Mouse (Mus musculus): Measurements from ENCODE around the gene St13. TPM values are rescaled to one million over a fixed set of nuclear protein-coding genes. Genes with fewer than 3 reads are reported as not detected.

St13 gene
- total RNA-seq, 2 experiments from 2014 or later = 86.8 to 114 TPM

DNA sequence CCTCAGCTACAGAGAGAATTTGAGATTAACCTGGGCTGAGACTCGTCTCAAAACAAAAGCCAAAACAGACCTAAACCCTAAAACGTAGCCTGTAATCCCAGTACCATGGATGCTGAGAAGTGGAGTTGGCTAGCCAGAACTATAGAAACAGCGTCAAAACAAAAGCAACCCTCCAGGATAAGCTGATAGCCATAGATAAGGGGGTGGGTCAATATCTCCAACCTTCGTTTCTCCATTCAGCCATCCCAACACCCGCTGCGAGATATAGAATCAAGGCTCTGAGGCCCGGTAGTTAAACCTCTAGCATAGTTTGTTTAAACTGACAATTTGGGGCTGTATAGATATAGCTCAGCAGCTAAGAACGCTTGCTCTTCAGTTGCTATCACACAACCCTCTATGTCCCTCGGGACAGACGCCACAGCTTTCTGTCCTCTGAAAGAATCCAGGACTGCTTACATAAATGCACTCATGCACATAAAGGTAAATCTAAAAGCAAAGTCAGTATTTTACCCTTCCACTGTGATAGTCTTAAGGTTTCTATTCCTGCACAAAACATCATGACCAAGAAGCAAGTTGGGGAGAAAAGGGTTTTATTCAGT, 38.4 kb downstream of the St13 start:
- no peak for DNase-seq
- TF ChIP-seq CTCF (IDR thresholded peaks at IDR 0.05) = no peak
- H3K4me3 ChIP-seq = peak overlapping the region; percentile 87
- H3K27ac ChIP-seq = peak overlapping the region; percentile 86
- intact Hi-C loops (cut with DNase I) = loop anchor here (5.0 kb wide), 1 partner anchor 36 kb away; no protein-coding TSS in a partner anchor

GRCm38 (mm10) chr15:81361022-81361404, 38.9 kb downstream of the St13 start:
- peak overlapping the region; percentile 86 for H3K27ac ChIP-seq
- no peak for TF ChIP-seq CTCF (IDR thresholded peaks at IDR 0.05)
- DNase-seq = no peak
- peak overlapping the region; percentile 87 for H3K4me3 ChIP-seq
- intact Hi-C loops (cut with DNase I) = loop anchor here (5.0 kb wide), 1 partner anchor 36 kb away; no protein-coding TSS in a partner anchor

DNA sequence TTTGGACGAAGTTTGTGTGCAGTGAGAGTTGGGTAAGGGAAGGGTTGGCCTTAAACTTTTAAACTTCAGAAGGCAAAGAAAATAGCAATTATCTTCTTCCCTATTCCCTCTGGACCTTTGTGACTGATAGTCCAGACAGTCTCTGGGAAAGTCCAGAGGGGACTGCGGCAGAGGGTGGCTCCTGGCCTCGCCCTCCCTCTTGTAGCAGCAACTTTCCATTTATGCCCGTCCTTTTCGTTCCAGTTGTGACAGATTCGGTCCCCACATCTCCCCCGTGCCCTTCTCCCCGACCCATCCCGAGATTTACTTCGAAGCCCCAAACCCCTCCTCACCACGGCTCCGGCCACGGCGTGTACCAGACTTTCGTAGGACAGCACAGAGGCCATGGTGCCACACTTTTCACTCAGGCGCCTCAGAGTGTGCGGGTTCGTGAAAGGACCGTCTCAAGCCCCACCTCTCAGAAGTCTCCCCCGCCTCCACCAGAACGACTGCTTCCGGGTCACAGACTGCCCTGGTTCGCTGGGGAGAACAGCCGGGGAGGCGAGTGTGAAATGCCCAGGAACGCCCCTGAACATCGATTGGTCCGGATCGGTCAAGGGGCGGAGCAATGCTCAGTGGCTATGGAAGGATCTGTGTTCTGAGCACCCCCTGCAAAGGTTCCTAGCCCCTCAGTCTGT, 39.4 kb downstream of the St13 start, which contains the start of gene Slc25a17:
Gene Slc25a17, minus strand, starts transcription at position 468 of the 677 bp plus-strand sequence.
- intact Hi-C loops (cut with DNase I) = loop anchor here (5.0 kb wide), 1 partner anchor 37 kb away; no protein-coding TSS in a partner anchor
- peak within 1 kb of the TSS; percentile 86 for H3K27ac ChIP-seq
- DNase-seq = peak; percentile 97
- peak within 1 kb of the TSS; percentile 87 for H3K4me3 ChIP-seq
- no peak for TF ChIP-seq CTCF (IDR thresholded peaks at IDR 0.05)

GRCm38 (mm10) chr15:81359421-81359820, 40.5 kb downstream of the St13 start:
- Histone ChIP-seq H3K4me3 (peak overlapping the region; percentile 87), H3K27ac (peak overlapping the region; percentile 86)
- TF ChIP-seq CTCF (IDR thresholded peaks at IDR 0.05) = no peak
- intact Hi-C loops (cut with DNase I) = no loop called here
- DNase-seq = no peak

- peak overlapping the region; percentile 87 for H3K4me3 ChIP-seq
- intact Hi-C loops (cut with DNase I) = no loop called here
- TF ChIP-seq CTCF (IDR thresholded peaks at IDR 0.05) = no peak
- DNase-seq = no peak
- peak overlapping the region; percentile 86 for H3K27ac ChIP-seq
Observed at GRCm38 (mm10) chr15:81358943-81359342, 40.9 kb downstream of the St13 start.

- TF ChIP-seq CTCF (IDR thresholded peaks at IDR 0.05) = no peak
- Histone ChIP-seq H3K27ac (no peak overlapping the region), H3K4me3 (no peak overlapping the region)
- intact Hi-C loops (cut with DNase I) = no loop called here
- no peak for DNase-seq
Observed at GRCm38 (mm10) chr15:81356946-81357345, 42.9 kb downstream of the St13 start.

DNA sequence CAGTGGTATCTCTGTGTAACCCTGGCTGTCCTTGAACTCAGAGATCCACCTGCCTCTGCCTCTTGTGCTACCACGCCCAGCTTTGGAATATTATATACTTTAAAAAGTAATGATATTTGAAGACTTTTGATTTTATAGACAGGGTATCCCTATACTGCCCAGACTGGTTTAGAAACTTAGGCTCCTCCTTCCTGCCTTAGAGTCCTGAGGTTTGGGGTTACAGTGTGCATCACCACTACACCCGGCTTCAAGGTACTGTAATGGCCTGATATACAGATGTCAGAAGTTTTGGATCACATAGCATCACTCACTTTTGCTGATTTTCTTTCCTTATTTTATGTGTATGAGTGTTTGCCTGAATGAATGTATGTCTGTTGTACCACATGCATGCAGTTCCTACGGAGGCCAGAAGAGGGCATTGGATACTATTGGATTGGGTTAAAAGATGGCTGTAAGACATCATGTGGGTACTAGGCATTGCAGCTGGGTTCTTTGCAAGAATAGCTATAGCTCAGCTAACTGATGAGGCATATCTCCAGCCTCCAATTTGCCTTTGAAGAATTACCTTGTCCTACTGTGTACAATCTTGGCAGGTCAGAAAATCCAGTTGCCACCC, 44.6 kb downstream of the St13 start:
- peak; percentile 67 for TF ChIP-seq CTCF (IDR thresholded peaks at IDR 0.05)
- no peak overlapping the region for H3K27ac ChIP-seq
- DNase-seq = peak; percentile 34
- H3K4me3 ChIP-seq = no peak overlapping the region
- intact Hi-C loops (cut with DNase I) = no loop called here

- H3K27ac ChIP-seq = no peak overlapping the region
- no peak overlapping the region for H3K4me3 ChIP-seq
- DNase-seq = peak; percentile 24
- intact Hi-C loops (cut with DNase I) = loop anchor here (5.0 kb wide), 1 partner anchor 115 kb away; the partner anchor contains the start of gene Mchr1
- peak; percentile 49 for TF ChIP-seq CTCF (IDR thresholded peaks at IDR 0.05)
Observed at GRCm38 (mm10) chr15:81352638-81353037, 47.2 kb downstream of the St13 start.

DNA sequence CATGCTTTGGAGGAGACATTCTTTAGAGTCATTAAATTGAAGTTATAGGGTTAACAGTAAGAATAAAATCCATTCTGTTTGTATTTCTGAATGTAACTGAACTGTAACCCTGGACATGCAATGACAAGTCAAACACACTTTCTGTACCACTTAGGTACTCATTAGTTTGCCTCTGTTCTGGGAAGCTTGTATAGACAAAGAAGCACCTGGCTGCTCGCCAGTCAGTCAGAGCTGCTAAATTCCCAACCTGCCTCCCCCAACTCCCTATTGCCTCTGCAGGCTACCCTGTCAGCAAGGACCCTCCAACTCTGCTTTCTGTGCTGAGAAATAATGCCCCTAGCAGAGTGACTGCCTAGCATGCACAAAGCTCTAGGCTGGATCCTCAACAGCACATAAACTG, 49.5 kb downstream of the St13 start:
- TF ChIP-seq CTCF (IDR thresholded peaks at IDR 0.05) = no peak
- no peak for DNase-seq
- no peak overlapping the region for H3K4me3 ChIP-seq
- H3K27ac ChIP-seq = no peak overlapping the region
- intact Hi-C loops (cut with DNase I) = loop anchor here (5.0 kb wide), 1 partner anchor 113 kb away; the partner anchor contains the start of gene Mchr1

- no peak for TF ChIP-seq CTCF (IDR thresholded peaks at IDR 0.05)
- H3K27ac ChIP-seq = no peak overlapping the region
- DNase-seq = no peak
- intact Hi-C loops (cut with DNase I) = no loop called here
- no peak overlapping the region for H3K4me3 ChIP-seq
Observed at GRCm38 (mm10) chr15:81348366-81348765, 51.5 kb downstream of the St13 start.

GRCm38 (mm10) chr15:81347466-81347865, 52.4 kb downstream of the St13 start:
- no peak for DNase-seq
- Histone ChIP-seq H3K4me3 (no peak overlapping the region), H3K27ac (no peak overlapping the region)
- intact Hi-C loops (cut with DNase I) = no loop called here
- no peak for TF ChIP-seq CTCF (IDR thresholded peaks at IDR 0.05)

- intact Hi-C loops (cut with DNase I) = no loop called here
- H3K4me3 ChIP-seq = no peak overlapping the region
- TF ChIP-seq CTCF (IDR thresholded peaks at IDR 0.05) = no peak
- H3K27ac ChIP-seq = 0 out of 2 replicates have a peak overlapping the region, but pooled peaks have one; percentile 20
- no peak for DNase-seq
Observed at GRCm38 (mm10) chr15:81341426-81341825, 58.5 kb downstream of the St13 start.

- Histone ChIP-seq H3K4me3 (no peak overlapping the region), H3K27ac (no peak overlapping the region)
- intact Hi-C loops (cut with DNase I) = no loop called here
- TF ChIP-seq CTCF (IDR thresholded peaks at IDR 0.05) = no peak
- DNase-seq = no peak
Observed at GRCm38 (mm10) chr15:81339158-81339557, 60.7 kb downstream of the St13 start.
